Mouse (Mus musculus) ZHBTc4 (cell line): ENCODE results near the gene Polr3e.
"Not testable (repeated sequence)": the region's sequence is repeated elsewhere in the genome, so short reads cannot be mapped to it uniquely, and the experiment has no call there.

Experiments
- DNase-seq: peaks from one replicate; pipeline ENCODE4 v3.0.0-alpha.2; 2011; ENCODE audit warnings: low read depth, low spot score

The Polr3e gene

DNA sequence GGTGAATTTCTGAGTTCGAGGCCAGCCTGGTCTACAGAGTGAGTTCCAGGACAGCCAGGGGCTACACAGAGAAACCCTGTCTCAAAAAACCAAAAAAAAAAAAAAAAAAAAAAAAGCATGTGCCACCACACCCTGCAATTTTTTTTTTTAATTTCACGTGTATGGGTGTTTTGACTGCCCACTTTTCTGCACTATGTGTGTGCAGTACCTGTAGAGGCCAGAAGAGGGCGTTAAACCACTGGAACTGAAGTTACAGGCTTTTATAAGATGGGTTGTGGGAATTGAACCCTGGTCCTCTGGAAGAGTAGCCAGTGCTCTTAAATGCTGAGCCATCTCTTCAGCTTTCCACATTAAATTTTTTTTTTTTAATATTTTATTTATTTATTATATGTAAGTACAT lies 7.4 kb upstream of the Polr3e start:
- peak; percentile 72 for DNase-seq

DNA sequence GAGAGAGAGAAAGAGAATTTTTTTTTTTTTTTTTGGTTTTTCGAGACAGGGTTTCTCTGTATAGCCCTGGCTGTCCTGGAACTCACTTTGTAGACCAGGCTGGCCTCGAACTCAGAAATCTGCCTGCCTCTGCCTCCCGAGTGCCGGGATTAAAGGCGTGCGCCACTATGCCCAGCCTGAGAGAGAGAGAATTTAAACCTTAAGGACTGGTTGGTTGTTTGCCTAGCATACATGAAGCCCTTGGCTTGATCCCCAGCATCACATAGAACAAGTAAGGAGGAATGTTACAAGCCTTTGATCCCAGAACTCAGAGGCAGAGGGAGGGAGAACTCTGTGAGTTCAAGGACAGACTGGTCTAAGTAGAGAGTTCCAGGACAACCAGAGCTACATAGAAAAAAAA lies 6.3 kb upstream of the Polr3e start:
- DNase-seq = peak; percentile 27

DNA sequence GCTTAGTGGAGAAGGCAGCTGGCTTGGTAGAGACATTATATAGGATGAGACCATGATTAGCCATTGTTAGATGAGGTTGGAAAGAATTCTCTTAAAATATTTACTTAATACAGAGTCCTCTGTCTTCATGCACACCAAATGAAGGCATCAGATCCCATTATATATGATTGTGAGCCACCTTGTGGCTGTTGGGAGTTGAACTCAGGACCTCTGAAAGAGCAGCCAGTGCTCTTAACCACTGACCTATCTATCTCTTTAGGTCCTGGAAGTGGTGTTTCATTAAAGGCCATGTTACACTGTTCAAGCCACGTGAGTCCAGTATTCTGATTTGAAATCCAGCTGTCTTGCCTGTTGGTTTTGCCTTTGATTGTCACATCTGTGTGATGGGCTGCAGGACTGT lies 4.2 kb upstream of the Polr3e start:
- no peak for DNase-seq

DNA sequence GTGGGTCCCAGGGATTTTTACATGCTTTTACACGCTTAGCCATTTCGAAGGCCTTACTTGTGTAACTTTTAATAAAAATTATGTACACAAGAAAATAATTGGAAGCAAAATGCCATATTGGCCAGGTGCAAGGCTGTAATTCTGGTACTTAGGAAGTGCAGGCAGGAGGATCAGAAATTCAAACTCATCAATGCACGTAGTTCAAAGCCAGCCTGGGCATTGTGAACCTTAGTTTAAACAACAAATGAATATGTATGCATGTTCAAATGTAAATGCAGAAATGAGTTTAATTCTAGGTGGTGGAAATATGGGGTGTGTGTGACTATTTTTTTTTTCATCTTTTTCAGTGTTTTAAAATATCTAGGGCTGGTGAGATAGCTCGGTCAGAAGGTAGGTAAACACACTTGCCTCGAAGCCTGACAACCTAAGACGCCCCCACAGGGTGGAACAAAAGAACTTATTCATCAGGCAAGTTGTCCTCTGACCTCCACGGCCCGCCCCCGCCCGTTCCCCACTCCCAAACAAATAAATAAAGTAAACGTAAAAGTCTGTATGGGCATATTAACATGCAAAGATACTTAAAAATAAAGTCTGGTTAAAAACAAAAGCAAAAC lies 1.2 kb upstream of the Polr3e start:
- DNase-seq = no peak

DNA sequence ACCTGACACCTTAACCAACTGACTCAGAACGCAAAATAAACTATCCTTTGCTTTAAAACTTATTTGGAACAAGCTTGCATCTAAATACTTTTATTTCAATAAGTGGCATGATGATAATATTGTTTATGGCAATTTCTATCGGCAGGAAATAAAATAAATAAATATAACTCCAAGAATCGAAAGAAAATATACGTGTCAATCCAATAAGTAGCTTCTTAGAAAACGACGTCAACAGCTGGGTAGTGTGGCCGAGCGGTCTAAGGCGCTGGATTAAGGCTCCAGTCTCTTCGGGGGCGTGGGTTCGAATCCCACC lies 309 bp upstream of the Polr3e start:
- no peak for DNase-seq

DNA sequence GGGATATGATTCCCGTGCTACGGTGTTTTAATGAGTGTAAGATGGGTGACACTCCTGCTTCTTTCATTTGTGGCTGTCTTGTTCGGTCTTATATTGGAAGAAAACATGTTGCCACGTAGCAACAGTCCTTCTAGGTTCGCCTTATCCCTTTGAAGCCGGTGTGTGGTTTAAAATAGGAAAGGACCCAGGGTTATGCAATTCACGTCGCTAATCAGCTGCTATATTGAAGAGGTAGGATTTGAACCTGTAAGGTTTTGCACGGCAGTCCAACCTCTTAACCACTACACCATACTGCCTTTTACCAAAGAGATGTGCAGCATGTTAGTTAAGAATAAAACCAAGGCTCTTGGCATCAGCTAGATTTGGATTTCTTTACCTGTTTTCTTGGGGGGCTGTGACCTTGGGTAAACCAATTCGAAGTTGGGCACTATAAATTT lies 1.0 kb downstream of the Polr3e start:
- DNase-seq = peak; percentile 72

DNA sequence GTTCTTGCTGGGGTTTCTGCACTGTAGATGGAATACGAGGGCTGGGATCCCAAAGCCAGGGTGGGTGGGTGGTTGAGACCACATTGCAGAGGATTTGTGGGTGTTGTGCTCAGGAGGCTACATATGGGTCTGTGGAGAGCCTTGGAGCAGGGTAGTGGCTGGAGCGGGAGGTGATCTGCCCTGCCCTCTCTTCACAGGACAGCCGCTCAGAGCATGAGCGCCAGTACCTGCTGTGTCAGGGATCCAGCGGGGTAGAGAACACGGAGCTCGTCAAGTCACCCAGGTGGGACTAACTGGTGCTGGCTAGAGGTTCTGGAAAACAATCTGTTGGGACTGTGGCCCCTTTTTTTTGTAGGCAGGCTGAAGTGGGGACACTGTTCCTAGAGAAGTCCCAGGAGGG lies 15.6 kb downstream of the Polr3e start:
- DNase-seq = no peak

DNA sequence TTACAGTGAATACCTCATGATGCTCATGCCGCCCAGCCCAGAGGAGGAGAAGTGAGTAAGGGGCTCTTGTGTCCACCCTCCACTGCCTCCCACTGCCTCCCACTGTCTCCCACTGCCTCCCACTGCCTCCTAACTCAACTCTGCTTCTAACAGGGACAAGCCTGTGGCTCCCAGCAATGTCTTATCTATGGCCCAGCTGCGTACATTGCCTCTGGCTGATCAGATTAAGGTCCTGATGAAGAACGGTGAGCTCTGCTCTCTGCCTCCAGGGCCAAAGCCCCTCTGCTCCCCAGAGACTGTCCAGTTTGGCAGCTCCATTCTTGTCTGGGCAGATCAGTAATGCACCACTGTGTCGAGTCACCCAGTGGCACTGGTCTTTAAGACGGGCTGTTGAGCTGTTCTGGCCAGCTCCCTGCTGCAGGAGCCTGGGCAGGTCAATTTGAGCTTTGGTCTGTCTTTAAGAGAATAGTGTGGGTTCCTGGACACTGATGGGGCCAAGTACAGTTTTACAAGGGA lies 16.2 kb downstream of the Polr3e start:
- no peak for DNase-seq

DNA sequence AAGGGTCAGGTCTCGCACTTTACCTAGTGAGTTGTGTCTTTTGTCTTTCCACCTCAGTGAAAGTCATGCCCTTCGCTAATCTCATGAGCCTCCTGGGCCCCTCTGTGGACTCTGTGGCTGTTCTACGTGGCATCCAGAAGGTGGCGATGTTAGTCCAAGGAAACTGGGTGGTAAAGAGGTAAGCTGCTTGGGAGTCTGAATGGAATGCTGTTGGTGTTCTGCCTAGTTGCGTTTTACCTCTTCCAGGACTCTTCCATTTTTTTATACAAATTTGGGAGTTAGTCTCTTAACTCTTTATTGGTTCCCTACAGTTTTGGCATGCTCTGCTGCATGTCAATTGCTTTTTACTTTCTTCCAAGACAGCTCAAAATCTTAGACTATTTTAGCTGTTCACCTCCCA lies 17.2 kb downstream of the Polr3e start:
- DNase-seq = peak; percentile 84

DNA sequence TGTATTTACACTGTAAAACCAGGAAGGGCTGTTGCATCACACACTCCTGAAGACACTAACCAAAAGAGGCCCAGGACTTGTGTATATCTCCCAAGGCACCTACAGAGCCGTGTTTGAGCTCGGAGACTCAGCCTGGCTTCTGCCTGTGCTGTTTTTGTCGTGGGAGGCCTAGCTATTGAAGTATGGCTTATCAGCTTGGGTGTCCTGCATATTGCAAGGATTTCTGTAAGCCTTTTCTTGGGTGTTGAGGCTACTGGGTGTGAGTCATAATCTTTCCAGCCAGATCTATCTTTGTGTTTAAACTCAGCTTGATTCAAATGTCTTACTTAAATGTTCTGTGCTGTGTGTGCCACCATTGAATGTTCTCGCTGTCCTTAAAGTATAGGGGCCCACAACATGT lies 19.0 kb downstream of the Polr3e start:
- no peak for DNase-seq

DNA sequence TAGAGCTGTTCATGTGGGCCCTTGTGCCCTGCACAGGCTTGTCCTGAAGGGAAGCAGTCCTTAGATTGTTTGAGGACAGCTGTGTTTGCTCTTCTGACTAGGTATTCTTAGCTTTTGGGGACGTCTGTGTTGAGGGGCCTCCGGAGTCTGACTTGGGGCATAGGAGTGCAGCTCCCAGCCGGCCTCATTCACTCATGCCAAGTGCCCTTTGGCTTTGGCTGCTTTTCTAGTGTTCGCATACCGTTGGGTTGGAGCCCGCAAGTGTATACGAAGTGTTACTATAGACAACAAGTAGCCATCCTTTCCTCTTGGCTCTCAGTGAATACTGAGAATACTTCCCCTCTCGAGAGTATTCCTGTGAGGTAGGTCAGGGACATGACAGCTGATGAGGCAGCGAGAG lies 20.7 kb downstream of the Polr3e start:
- DNase-seq = no peak

DNA sequence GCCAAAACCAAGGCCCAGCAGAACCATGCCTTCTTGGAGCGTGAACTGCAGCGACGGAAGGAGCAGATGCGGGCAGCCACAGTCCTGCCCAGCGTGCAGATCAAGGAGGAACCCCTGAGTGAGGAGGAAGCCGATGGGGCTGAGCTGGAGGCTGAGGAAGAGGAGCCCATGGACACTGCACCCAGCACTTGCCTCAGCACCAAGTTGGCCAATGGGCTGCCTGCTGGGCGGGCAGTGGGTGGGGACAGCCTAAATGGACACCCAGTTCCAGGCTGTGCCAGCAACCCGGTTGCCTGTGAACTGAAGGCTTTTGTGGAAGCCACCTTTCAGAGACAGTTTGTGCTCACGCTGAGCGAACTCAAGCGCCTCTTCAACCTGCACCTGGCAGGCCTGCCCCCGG lies 22.8 kb downstream of the Polr3e start:
- peak; percentile 36 for DNase-seq

DNA sequence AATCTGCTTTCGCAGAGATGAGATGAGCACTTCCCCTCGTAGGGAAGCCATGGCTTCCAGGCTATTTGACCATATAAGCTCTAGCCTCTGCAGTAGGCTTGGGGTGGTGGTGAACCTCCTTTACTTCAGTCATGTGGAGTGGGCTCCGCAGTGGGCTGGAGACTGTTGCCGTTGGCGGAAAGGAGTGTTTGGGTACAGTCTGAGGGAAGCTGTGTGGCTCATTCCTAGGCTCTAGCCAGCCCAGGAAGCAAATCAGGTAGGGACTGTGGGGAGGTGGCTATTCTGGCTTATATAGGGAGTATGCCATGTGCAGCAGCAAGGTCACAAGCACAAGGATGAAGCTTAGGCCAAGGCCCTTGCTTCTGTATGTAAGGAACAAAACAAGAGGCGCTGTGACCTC lies 23.7 kb downstream of the Polr3e start:
- no peak for DNase-seq

DNA sequence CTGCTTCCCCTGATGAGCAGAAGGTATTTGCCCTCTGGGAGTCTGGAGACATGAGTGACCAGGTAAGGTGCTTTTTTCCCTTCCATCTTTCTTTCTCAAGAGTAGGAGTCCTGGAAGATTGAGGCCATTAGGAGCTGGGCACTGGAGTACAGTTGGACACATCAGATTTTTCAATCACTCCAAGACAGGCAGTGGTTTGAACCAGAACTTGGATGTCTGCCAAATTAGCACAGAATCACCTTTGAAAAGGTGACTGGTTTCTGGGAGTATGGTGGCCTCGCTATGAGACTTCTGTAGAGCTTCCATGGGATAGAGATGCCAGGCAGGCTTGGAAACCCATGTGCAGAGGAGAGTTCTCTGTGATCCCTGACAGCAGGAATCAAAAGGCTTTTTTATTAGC lies 25.0 kb downstream of the Polr3e start:
- DNase-seq = no peak

DNA sequence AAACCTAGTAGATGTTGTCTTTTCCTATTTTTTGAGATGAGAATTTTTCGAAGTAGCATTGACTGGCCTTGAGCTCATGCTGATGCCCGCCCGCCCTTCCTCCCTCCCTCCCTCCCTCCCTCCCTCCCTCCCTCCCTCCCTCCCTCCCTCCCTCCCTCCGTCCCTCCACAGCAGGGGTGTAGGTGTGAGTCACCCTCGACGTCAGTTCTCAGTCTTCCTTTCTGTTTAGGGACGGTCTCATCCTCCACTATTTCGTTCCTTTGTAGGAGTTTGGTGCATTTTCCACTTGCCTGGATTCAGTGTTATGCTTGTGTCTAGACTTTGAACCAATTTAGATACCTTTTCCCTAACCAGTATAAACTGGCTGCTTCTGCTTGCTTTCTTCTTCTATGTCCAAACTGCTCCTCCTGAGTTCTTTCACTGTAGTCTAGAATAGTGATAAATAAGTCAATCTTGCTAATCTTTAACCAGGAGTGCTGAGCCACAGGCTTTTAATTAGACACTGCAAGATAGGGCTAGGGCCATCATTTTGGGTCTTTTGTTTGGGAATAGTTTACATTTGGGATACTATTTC lies 26.5 kb downstream of the Polr3e start:
- DNase-seq = no peak

DNA sequence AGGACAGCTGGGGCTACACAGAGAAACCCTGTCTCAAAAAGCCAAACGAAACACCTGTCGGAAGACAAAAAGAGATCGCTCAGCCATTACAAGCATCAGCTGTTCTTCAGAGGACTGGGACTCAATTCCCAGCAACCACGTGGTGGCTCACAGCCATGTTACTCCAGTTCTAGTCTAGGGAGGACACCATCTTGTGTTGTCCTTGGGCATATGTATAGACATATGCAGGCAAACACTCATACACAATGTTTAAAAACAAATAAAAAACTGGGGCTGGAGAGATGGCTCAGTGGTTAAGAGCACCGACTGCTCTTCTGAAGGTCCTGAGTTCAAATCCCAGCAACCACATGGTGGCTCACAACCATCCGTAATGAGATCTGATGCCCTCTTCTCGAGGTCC lies 36.0 kb downstream of the Polr3e start:
- DNase-seq = peak; percentile 28

DNA sequence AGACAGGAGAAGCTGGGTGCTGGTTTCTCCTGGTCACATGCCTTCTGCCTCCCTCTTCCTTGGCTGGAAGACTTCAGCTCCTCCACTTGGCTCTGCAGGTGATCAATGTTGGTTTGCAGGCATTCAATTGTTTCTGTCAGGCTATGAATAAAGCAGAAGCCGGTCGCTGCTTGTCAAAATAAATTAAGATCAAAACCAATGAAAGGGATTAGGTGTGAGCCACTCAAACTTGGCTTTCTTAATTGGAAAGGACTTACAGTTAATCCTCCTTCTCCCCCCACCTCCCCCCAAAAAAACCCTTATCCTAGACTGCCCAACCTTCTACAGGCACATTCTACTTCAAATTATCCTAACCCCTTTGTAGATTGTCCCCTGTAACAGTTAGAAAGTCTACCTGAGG lies 42.6 kb downstream of the Polr3e start:
- DNase-seq = no peak

DNA sequence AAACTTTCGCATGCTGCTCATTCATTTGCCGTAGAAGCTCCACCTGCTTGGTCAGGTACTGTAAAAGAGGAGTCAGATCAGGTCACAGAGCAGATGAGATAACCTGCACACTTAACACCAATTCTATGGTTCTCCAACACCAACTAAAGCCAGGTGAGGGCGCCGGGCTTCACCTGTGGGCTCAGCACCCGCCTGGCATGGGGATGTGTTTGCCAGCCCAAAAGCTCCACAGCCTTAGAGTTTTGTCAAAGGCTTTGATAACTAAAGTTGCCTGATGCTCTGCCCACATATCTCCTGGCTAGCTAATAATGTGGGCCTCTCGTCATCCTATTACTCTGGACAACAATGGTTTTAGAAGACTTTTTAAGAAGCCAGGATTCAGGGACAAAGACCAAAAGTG lies 43.1 kb downstream of the Polr3e start:
- DNase-seq = no peak

DNA sequence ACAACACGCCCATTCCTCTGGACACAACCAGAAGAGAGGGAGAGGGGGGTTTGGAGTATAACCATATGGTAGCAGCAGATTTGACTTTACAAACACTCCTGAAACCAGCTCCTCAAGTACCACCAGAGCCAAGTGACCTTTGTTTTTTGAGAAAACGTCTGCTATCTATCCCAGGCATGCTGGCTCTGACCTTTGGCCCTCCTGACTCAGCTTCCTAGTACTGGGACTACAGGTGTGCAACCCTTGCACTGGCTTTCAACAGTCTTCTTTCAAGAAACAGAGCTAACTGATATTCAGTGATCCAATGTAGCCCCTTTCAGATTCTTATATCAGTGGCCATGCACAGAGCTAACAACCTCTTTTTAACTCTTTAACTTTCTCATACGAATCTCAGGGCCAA lies 44.3 kb downstream of the Polr3e start:
- no peak for DNase-seq

DNA sequence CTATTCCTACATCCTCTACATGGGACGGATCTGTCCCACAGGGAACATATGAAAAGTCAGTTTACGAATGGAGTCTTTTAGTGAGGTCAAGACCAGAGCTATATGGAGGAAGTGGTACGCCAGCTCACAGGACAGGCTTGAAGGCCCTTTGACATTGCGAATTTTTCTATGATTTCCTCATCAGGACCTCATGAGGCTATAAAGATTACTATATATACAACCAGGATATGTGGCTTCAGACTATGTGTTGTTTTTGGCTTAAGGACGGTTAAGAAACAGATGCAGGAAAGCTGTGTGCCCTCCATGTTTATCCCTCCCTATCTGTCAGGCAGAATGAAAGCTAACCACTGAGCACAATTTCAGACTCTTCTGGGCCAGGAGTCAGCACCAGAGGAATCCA lies 45.6 kb downstream of the Polr3e start:
- DNase-seq = no peak

DNA sequence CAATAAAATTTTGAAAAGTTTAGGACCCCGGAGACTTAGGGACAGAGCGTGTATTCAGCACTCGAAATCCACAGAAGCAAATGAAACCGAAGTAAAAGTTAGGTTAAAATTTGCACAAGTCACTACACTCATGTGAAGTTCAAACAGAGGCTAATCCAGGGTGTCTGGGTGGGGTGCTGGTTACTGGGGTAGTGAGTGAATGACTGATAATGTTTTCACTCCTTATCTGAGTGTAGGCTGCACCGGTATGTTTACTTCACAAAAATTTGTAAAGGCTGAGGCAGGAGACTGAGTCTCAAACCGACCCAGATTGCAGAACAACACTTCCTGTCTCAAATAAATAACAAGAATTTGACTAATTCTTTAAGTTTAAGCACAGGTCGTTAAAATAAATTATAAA lies 51.7 kb downstream of the Polr3e start:
- DNase-seq = no peak

DNA sequence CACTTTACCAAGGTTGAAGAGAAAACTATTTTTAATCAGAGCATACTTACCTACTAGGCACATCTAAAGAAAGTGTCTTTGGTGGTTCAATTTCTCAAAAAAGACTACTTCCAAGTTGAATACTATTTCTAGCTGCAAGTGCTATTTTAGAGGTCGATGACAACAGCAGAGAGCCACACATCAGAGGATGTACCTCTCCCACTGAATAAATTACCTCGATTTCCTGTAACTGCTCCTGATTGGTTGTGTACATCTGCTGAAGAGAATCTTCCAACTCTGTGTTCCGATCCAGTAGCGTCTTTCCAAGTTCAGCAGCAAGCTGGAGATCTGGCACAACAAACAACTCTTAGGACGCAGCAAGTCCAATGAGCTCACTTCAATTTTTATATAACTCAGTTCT lies 52.6 kb downstream of the Polr3e start:
- no peak for DNase-seq

DNA sequence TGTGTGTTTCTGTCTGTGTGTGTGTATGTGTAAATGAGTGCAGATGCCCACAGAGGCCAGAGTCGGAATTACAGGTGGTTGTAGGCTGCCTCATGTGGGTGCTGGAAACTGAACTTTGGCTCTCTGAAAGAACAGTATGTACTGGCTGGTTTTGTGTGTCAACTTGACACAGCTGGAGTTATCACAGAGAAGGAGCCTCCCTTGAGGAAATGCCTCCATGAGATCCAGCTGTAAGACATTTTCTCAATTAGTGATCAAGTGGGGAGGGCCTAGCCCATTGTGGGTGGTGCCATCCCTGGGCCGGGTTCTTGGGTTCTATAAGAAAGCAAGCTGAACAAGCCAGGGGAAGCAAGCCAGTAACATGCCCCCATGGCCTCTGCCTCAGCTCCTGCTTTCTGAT lies 54.9 kb downstream of the Polr3e start:
- not testable (repeated sequence) for DNase-seq

DNA sequence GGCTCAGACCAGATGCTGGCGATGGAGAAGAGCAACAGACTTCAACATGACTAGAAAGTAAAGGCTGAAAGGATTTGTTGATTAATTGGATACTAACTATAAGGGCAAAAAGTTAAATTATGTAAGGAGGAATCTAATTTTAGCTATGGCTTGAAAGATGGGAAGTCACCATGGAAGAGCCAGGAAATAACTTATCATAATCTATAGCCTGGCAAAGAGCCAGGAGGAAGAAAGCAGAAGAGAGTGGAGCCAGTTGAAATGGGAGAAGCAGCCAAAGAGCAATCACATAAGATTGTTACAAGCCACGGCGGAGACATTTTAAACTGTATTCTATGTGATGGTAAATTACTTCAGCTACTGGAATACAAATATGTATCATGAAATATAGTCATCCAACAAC lies 56.5 kb downstream of the Polr3e start:
- no peak for DNase-seq
